Mouse (Mus musculus) ES-E14 (cell line): ENCODE results near the gene Idh3b. TPM values are rescaled to one million over a fixed set of nuclear protein-coding genes. Genes with fewer than 3 reads are reported as not detected.

Experiments used
- DNase-seq: peaks from one replicate; pipeline ENCODE4 v3.0.0-alpha.2; 2013; ENCODE audit warnings: low read depth, low spot score
- H3K27ac ChIP-seq: 2 replicates; pipeline ENCODE4 v1.5.1; 2012; ENCODE audit warnings: low read depth, mild to moderate bottlenecking, low read length, moderate library complexity, mixed read lengths; ENCODE audit not compliant: poor library complexity, insufficient read depth, severe bottlenecking
- H3K36me3 ChIP-seq: 2 replicates; pipeline ENCODE4 v1.6.1; 2012; ENCODE audit warnings: mild to moderate bottlenecking, low read length, moderate library complexity, mixed read lengths; ENCODE audit not compliant: control insufficient read depth, poor library complexity, insufficient read depth, severe bottlenecking
- H3K4me1 ChIP-seq, 2 experiments: fragments of 150-350 bp in 1 of 2; sonication (generic) in 1 of 2; 2 replicates each; pipeline ENCODE4 v1.6.1; 2012; ENCODE audit warnings: low read length in 2 of 2, mild to moderate bottlenecking in 1 of 2, mixed read lengths in 1 of 2; ENCODE audit not compliant: control insufficient read depth in 2 of 2, insufficient read depth in 2 of 2, poor library complexity in 1 of 2
- H3K4me3 ChIP-seq, 2 experiments: fragments of 150-350 bp in 1 of 2; sonication (generic) in 1 of 2; 2 replicates each; pipeline ENCODE4 v1.5.1; 2012; ENCODE audit warnings: low read length in 2 of 2, low read depth in 1 of 2, mild to moderate bottlenecking in 1 of 2, mixed read lengths in 1 of 2; ENCODE audit not compliant: insufficient read depth in 1 of 2, poor library complexity in 1 of 2, severe bottlenecking in 1 of 2
- H3K9ac ChIP-seq: 2 replicates; pipeline ENCODE4 v1.6.1; 2012; ENCODE audit warnings: low read depth, mild to moderate bottlenecking, low read length, mixed read lengths; ENCODE audit not compliant: poor library complexity, insufficient read depth, severe bottlenecking
- H3K9me3 ChIP-seq: fragments of 150-350 bp; sonication (generic); 2 replicates; pipeline ENCODE4 v1.6.1; 2012; ENCODE audit warnings: low read depth, mild to moderate bottlenecking, low read length; ENCODE audit not compliant: control insufficient read depth, insufficient read depth
- CHD2 ChIP-seq: IDR thresholded peaks from 2 replicates; pipeline ENCODE4 v1.6.1; 2014; ENCODE audit warnings: mild to moderate bottlenecking, low read depth, low read length, inconsistent platforms
- HCFC1 ChIP-seq: IDR thresholded peaks from 2 replicates; pipeline ENCODE4 v1.6.1; 2012; ENCODE audit warnings: low read length, inconsistent platforms, borderline replicate concordance; ENCODE audit not compliant: insufficient read depth
- MAFK ChIP-seq: IDR thresholded peaks from 2 replicates; pipeline ENCODE4 v1.6.1; 2014; ENCODE audit warnings: mild to moderate bottlenecking, low read depth, low read length, inconsistent platforms; ENCODE audit not compliant: insufficient read depth
- ZC3H11A ChIP-seq: IDR thresholded peaks from 2 replicates; pipeline ENCODE4 v1.6.1; 2012; ENCODE audit warnings: low read depth, mild to moderate bottlenecking, inconsistent platforms, low read length, borderline replicate concordance
- ZNF384 ChIP-seq: IDR thresholded peaks from 2 replicates; pipeline ENCODE4 v1.6.1; 2012; ENCODE audit warnings: low read depth, low read length, inconsistent platforms
- in situ Hi-C, 2 experiments: fragments of 600-800 bp; cut with MboI; formaldehyde crosslinking; loops; one replicate each; pipeline ENCODE4 v1.15.1; 2025; ENCODE audit warnings: low sequenced_read_pairs in 2 of 2, inconsistent platforms in 1 of 2; ENCODE audit not compliant: unreplicated experiment in 2 of 2
- total RNA-seq: library from RNA; depleted of rRNA; stranded (reverse); fragments of 300-350 nt; gene quantifications from 2 replicates; pipeline ENCODE4 v1.2.3, GENCODE M21; 2012

The Idh3b gene
- total RNA-seq, 1 experiment, result 129 TPM

GRCm38 (mm10) chr2:130296134-130296745 lies 11.9 kb upstream of the Idh3b start:
- H3K9me3 ChIP-seq, result no peaks in the 10 kb centered on the region
- peak; percentile 29 for DNase-seq
- peaks cover 0 to 5% of the 10 kb centered on the region in 2 experiments; a peak in 1 of 4 replicates for H3K4me1 ChIP-seq
- in situ Hi-C loops, result no loop called here
- no peaks in the 10 kb centered on the region for H3K36me3 ChIP-seq
- H3K4me3 ChIP-seq, result peak overlapping the region; percentile 82 to 85
- peak overlapping the region; percentile 63 for H3K9ac ChIP-seq
- no peak overlapping the region for H3K27ac ChIP-seq
- TF ChIP-seq ZC3H11A, result no peak
- no peak for TF ChIP-seq ZNF384
- no peak for TF ChIP-seq MAFK
- TF ChIP-seq CHD2, result no peak
- no peak for TF ChIP-seq HCFC1

GRCm38 (mm10) chr2:130295331-130296133 lies 11.2 kb upstream of the Idh3b start:
- H3K4me1 ChIP-seq, result peaks cover 0 to 7% of the 10 kb centered on the region in 2 experiments; a peak in 1 of 4 replicates
- H3K9me3 ChIP-seq, result no peaks in the 10 kb centered on the region
- in situ Hi-C loops, result no loop called here
- H3K36me3 ChIP-seq, result no peaks in the 10 kb centered on the region
- H3K9ac ChIP-seq, result peak overlapping the region; percentile 63
- TF ChIP-seq ZNF384, result no peak
- no peak for TF ChIP-seq CHD2
- no peak for TF ChIP-seq ZC3H11A
- TF ChIP-seq HCFC1, result no peak
- DNase-seq, result no peak
- H3K4me3 ChIP-seq, result peak overlapping the region; percentile 82 to 85
- H3K27ac ChIP-seq, result no peak overlapping the region

- peak; percentile 39 for DNase-seq
- Histone ChIP-seq H3K36me3 (no peaks in the 10 kb centered on the region), H3K9me3 (no peaks in the 10 kb centered on the region), H3K4me3 (peak within 1 kb of the TSS; percentile 82 to 85), H3K9ac (peak within 1 kb of the TSS; percentile 63), H3K27ac (no peak within 1 kb of the TSS), H3K4me1 (peaks cover 0 to 7% of the 10 kb centered on the region in 2 experiments; a peak in 1 of 4 replicates)
- in situ Hi-C loops, result no loop called here
- no peak for TF ChIP-seq HCFC1
- no peak for TF ChIP-seq MAFK
- TF ChIP-seq ZC3H11A, result no peak
Measured at GRCm38 (mm10) chr2:130294936-130295277, 10.6 kb upstream of the Idh3b start, which contains the start of gene Ebf4. TSS of gene Ebf4 (plus strand) at chr2:130295169.

- Histone ChIP-seq H3K4me1 (peaks cover under 1 to 7% of the 10 kb centered on the region in 2 experiments; a peak in 2 of 4 replicates), H3K4me3 (peak overlapping the region; percentile 82 to 85), H3K9ac (peak overlapping the region; percentile 63), H3K27ac (no peak overlapping the region), H3K36me3 (no peaks in the 10 kb centered on the region), H3K9me3 (no peaks in the 10 kb centered on the region)
- in situ Hi-C loops, result no loop called here
- no peak for DNase-seq
- no peak for TF ChIP-seq HCFC1
- no peak for TF ChIP-seq MAFK
- no peak for TF ChIP-seq ZC3H11A
- no peak for TF ChIP-seq ZNF384
- TF ChIP-seq CHD2, result no peak
Measured at GRCm38 (mm10) chr2:130294218-130294935, 10.0 kb upstream of the Idh3b start.
